Mouse (Mus musculus) ovary, postnatal 10 days (tissue): ENCODE results near the gene Gatad1.
A peak's percentile ranks its signal among the peaks of the same experiment; 100 is the strongest.
"Not testable (repeated sequence)": the region's sequence is repeated elsewhere in the genome, so short reads cannot be mapped to it uniquely, and the experiment has no call there.

Source experiments
- DNase-seq: peaks from one replicate; pipeline ENCODE4 v3.0.0; 2022; ENCODE audit warnings: low spot score

Gatad1 gene

DNA sequence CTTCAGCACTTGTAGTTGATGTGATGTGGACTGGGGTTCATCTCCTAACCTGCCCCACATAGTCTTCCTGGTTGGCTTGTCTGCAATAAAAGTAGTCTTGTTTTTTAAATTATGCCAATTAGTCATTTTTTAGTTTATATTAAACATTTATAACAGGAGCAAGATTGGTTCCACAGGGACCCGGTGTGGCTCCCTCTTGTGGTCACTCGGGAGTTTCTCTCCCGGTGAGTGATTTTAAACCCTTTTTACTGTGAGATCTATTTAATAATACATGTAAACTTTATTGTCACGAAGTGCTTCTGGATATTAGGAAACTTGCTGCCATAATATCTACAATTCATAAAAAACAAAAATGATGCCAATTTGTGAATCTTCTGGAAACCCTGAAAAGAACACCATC is 23.0 kb downstream of the Gatad1 start:
- no peak for DNase-seq

DNA sequence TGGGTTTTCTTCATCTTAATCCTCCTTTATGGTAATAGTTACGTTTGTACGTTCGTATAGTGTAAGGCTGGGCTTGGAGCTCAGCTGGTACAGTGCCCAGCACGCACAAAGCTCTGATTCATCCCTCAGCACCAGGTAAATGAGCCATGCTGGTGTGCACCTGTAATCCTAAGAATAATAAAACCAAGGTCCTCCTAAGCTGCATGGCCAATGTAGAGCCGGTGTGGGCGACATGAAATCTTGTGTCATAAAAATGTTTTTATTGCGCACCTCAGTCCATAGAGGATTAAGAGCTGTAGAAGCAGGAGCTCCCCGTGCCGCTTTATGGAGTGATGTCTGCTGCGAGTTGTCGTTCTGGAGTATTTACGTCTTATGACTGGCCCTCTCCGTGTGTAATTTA is 23.7 kb downstream of the Gatad1 start:
- DNase-seq = no peak

DNA sequence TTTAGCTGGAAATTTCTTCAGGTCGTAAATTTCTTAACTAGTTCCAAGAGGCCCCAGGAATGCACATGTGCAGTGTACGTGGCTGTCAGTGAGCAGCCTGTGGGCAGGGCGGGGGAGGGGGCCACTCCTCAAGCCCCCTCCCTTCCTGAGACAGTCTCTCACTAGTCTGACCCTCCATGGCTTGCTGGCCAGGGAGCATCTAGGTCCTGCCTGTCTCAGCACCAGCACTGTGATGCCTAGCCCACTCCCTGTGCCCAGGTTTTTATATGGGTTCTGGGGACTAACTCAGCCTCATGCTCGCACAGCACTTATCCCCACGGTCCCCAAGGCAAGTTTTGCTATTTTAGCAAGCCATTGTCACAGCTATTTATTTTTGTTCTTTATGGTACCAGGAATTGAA is 24.7 kb downstream of the Gatad1 start:
- DNase-seq = no peak

DNA sequence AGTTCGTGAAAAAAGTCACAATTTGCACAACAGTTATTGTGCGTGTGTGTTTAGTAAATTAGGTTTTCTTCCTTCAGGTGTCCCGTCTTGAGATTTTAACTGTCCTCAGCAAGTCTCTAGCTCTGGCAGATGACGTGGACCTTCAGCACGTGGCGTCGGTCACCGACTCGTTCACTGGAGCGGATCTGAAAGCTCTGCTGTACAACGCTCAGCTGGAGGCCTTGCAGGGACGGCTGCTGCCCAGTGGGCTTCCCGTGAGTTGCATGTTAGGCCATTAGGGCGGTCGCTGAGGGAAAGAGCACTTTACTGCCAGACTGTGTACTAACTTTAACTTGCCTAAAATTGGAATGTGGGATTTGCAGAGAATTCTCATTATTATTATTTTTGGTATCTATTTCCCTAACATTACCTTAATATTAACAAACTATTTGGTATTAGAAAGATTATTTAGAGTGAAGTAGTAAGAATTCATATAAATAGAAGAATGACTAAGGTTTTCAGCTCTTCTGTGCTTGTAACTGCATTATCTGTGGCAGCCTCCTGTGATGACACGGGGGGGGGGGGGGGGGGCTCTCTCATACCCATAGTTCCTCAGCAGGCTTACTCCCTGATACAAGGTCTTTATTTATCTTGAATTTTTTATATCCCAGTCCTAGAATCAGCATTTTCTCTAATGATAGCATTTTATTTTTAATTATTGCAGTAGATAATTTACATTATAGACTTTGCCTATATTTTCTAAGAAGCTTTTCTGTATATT is 25.3 kb downstream of the Gatad1 start:
- DNase-seq = no peak

DNA sequence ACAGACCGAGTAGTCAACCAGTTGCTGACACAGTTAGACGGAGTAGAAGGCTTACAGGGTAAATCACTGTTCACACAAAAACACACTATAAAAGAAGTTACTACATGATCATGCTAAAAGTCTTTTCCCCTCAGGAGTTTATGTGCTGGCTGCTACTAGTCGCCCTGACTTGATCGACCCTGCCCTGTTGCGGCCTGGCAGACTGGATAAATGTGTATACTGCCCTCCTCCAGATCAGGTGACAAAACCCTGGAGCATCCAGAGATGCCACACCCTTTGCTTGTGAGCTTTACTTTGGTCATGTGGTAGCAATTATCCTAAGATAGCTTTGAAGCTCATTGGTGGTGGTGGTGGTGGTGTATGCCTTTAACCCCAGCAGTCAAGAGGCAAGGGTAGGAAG is 26.9 kb downstream of the Gatad1 start:
- no peak for DNase-seq

DNA sequence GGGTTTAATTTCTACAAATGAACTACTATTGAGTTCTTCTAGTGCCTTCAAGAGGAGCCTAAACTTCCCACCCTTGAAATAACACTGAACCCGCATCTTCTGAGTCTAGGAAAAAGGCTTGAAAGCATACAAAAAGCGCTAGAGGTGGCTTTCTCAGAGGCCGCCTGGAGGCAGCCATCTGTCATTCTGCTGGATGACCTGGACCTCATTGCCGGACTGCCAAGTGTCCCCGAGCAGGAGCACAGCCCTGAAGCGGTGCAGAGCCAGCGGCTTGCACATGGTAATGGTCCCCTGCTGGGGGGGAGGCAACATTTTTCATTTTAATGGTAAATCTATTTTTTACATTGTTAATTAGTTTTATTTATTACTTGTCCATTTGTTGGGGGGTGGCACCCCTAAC is 36.5 kb downstream of the Gatad1 start:
- DNase-seq = no peak

DNA sequence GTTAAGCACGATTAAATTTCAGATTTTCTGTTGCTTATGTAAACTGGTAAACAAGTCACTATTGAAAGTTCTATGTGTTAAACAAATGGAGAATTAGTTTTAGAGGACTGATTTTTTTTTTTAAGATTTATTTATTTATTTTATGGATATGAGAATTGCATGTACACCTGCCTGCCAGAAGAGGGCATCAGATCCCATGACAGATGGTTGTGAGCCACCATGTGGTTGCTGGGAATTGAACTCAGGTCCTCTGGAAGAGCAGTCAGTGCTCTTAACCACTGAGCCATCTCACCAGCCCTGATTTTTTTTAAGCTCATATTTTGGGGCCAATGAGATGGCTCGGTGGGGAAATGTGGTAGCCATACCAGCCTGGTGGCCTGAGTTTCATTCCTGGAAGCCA is 45.1 kb downstream of the Gatad1 start:
- not testable (repeated sequence) for DNase-seq

DNA sequence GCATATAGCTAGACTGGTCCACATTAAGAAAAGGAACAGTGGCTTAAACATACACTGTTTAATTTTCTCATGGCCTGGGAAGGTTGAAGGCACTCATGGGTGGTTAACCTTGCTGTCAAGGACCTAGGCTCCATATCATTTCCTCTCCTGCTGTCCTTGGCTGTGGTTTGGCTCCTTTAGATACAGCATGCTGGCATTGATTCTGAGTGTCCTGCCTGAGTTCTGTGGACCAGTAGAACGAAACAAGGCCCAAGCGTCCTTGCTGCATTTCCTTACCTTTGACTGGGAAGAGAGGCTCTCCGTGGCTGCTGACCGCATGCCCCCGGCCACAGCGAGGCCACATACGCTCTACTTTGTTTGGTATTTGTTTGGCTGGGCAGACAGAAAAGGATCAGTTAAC is 47.7 kb downstream of the Gatad1 start:
- no peak for DNase-seq

DNA sequence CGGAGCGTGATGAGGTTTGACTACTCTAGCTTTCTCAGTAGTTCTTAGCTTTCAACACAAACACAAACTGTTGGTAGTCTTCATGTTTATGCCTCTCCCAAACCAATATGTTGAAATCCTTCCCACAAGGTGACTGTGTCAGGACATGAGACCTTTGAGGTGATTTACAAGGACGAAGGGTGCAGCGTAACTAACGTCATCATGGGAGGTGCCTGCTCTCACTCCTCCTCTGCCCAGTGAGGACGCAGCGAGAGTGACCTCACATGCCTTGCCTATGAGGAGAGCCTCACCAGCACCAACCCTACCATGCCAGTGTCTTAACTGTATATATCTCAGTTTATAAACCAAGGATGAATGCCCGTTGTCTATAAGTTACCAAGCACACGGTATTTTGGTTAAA is 49.9 kb downstream of the Gatad1 start:
- DNase-seq = no peak

DNA sequence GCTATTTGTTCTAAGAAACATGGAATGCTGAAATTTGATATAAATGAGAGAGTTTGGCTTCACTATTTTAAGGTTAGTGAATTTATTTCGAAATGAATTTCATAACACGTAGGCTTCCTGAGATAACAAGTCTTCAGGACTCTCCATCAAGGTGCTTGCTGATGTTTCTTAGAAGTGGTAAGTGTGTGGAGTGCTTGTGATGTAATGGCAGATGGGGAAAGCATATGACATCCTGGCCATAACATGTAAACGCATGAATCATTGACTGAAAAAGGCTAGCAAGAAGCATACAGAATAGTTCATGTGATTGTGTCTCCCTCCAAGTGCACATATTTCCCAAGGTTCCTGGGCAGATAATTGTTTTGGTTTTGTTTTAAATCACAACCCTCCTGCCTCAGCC is 56.2 kb downstream of the Gatad1 start:
- DNase-seq = no peak

DNA sequence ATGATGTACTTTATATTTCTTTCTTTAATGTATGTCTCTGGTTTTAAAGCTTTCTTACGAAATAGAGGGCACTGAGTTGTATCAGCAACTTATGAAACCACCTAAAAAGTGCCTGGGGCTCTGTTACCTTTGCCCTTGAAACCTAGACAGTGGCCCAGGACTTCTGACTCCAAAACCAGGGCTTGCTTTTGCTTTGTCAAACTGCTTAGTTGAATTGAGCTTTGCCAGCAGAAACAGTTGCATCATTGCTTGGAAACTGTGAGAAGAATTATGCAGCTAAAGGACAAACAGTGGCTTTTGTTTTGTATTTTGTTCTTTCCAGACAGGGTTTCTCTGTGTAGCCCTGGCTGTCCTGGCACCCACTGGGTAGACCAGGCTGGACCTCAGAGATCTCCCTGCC is 56.7 kb downstream of the Gatad1 start:
- DNase-seq = no peak

DNA sequence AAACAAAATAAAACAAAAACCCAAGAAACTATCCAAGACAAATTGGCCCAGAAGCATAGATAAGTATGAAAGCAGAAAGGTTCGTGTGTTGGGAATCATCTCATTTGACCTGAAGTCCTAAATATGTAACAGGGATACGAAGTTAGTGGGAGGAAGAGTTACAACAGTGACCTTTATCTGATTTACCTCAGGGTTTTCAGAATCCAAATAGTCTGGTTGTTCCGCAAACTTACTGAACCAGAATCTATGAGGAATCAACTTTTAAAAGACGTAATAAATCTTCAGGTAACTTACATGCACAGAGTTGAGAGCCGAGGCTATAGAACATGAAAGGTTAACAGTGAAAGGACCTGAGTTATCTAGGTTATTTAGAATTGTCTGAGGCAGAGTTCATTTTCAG is 58.2 kb downstream of the Gatad1 start:
- DNase-seq = no peak

DNA sequence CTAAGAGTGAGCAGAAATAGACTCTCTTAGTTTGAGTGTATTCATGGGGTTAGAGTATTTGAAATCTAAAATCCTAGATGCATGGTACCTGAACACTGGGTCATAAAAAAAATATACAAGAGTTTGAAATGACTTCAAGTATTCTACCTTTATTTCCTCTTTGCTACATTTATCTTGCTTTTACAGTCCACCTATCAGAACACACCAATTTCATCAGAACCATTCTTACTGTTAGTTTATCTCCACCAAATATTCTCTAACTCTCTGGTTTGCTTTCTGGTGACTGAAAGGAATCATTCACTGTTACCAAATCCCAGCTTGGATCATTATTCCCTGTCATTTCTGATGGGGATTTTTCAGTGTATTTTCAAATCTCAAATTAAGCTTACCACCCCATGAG is 59.8 kb downstream of the Gatad1 start:
- no peak for DNase-seq

DNA sequence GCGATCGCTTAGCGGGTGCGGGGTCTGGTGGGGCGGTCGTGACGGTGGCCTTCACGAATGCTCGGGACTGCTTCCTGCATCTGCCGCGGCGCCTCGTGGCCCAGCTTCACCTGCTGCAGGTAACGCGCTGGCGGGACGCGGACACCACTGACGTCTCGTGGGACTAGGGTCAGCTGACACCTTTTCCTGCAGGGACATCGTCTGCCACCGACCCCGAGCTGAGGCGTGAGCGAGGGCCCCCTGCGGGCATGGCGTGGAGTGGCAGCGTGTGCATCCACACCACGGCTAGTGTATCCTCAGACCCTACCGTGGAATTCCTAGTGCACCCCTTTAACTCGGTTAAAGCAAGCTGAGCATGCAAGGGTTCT is 60.6 kb downstream of the Gatad1 start, which contains the start of gene Rbm48:
Gene Rbm48 (minus strand): TSS at position 187 of the 368 bp plus-strand sequence.
- peak; percentile 64 for DNase-seq

DNA sequence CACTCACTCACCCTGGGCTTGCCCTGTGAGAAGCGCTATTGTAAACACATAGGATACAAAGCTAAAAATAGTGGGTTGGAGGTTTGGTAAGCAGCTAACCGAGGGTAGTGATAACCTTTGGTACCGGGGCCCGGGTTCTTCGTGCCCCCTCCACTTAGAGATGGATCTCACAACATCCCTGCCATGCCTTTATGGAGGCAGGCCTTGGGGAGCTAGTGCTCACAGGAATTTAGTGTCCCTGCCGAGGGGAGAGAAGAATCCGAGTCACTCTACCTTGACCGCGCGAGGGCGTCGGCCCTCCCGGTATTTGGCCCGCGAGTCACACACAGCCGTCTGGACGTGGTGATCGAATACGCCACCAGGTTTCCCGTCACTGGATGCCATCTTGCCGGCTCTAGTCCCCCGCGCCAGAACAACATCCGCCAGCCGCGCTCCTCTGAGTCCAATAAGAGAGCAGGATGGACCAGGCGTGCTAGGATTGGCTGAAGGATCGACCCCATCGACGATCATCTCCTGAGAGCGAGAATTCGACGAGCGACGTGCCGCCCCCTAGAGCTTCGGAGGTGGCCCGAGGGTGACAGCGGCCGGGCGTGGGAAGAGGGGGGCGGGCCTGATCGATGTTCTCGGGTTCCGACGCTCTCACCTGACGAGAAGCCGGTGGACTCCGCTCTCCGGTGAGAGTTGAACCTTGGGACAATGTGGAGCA is 61.1 kb downstream of the Gatad1 start, which contains the start of gene Pex1:
Gene Pex1 (plus strand): TSS at position 374 of the 706 bp plus-strand sequence.
- DNase-seq = peak; percentile 90
